Mouse (Mus musculus) heart, adult 2 months (tissue): Measurements from ENCODE around the gene Gpr150. TPM values are rescaled to one million over a fixed set of nuclear protein-coding genes. Genes with fewer than 3 reads are reported as not detected.

ENCODE experiments used
- DNase-seq, 2 experiments: peaks; one replicate each; pipeline ENCODE4 v3.0.0; 2021
- H3K27ac ChIP-seq: fragments of 200-600 bp; 2 replicates; pipeline ENCODE4 v1.8.1; 2022
- H3K27me3 ChIP-seq: fragments of 200-500 bp; 2 replicates; pipeline ENCODE4 v1.6.1; 2012; ENCODE audit warnings: mild to moderate bottlenecking, low read length, inconsistent platforms, mixed read lengths; ENCODE audit not compliant: control insufficient read depth, insufficient read depth
- H3K36me3 ChIP-seq: fragments of 200-500 bp; 2 replicates; pipeline ENCODE4 v1.6.1; 2012; ENCODE audit warnings: low read length, inconsistent platforms; ENCODE audit not compliant: control insufficient read depth, insufficient read depth
- H3K4me1 ChIP-seq: fragments of 200-500 bp; 2 replicates; pipeline ENCODE4 v1.6.1; 2011; ENCODE audit warnings: low read length; ENCODE audit not compliant: control insufficient read depth, insufficient read depth
- H3K4me3 ChIP-seq: fragments of 200-600 bp; 2 replicates; pipeline ENCODE4 v1.8.1; 2022
- H3K79me2 ChIP-seq: fragments of 200-500 bp; replicated peaks from 2 replicates; pipeline ENCODE4 v1.6.1; 2012; ENCODE audit warnings: mild to moderate bottlenecking, inconsistent platforms, low read length, moderate library complexity, mixed read lengths; ENCODE audit not compliant: control insufficient read depth, insufficient read depth
- H3K9ac ChIP-seq: fragments of 200-500 bp; 2 replicates; pipeline ENCODE4 v1.6.1; 2012; ENCODE audit warnings: low read depth, mild to moderate bottlenecking, control low read depth, inconsistent platforms, low read length, mixed read lengths
- CTCF ChIP-seq: fragments of 200-600 bp; IDR thresholded peaks from 2 replicates; pipeline ENCODE4 v1.8.1; 2022; ENCODE audit warnings: antibody characterized with exemption, mild to moderate bottlenecking, moderate library complexity
- EP300 ChIP-seq: fragments of 200-500 bp; IDR thresholded peaks from 2 replicates; pipeline ENCODE4 v1.6.1; 2011; ENCODE audit warnings: low read depth, low read length, control low read depth; ENCODE audit not compliant: insufficient read depth
- POLR2A ChIP-seq: fragments of 200-500 bp; IDR thresholded peaks from 2 replicates; pipeline ENCODE4 v1.6.1; 2011; ENCODE audit warnings: mild to moderate bottlenecking, low read depth, low read length, control low read depth; ENCODE audit not compliant: insufficient read depth
- WGBS: fragments of 180-500 bp; shearing (Covaris S2); methylation state at CpG from one replicate; pipeline ENCODE4 v1.1.7; 2018; 5-methylcytosine and 5-hydroxymethylcytosine counted together
- intact Hi-C: fragments of 180-260 bp; cut with DNase I; formaldehyde crosslinking; loops from one replicate; pipeline ENCODE4 v1.15.1; 2025
- polyA plus RNA-seq: library from polyadenylated mRNA; depleted of rRNA; stranded (reverse); fragments of >200 nt; gene quantifications from 2 replicates; pipeline ENCODE4 v1.2.3, GENCODE M21; 2012
- total RNA-seq, 2 experiments: library from RNA; stranded (reverse); gene quantifications; 2 replicates each; pipeline ENCODE4 v1.2.3; 2021

Gpr150 gene
- total and polyA plus RNA-seq, 3 experiments, result not detected

- no peak overlapping the region for H3K27ac ChIP-seq
- no peaks in the 10 kb centered on the region for H3K27me3 ChIP-seq
- H3K4me1 ChIP-seq, result no peaks in the 10 kb centered on the region
- H3K9ac ChIP-seq, result no peak overlapping the region
- WGBS, result 85% methylated on average over 13 of the region's 13 CpGs
- DNase-seq, result no peak
- no peak for TF ChIP-seq POLR2A
- no peaks in the 10 kb centered on the region for H3K79me2 ChIP-seq
- no peak overlapping the region for H3K4me3 ChIP-seq
- intact Hi-C loops, result no loop called here
- no peaks in the 10 kb centered on the region for H3K36me3 ChIP-seq
Observed at GRCm38 (mm10) chr13:76064363-76064945, 7.7 kb upstream of the Gpr150 start.

- 78% methylated on average over 4 of the region's 4 CpGs for WGBS
- Histone ChIP-seq H3K27me3 (no peaks in the 10 kb centered on the region), H3K4me3 (no peak overlapping the region), H3K4me1 (no peaks in the 10 kb centered on the region), H3K79me2 (no peaks in the 10 kb centered on the region), H3K27ac (no peak overlapping the region), H3K9ac (no peak overlapping the region), H3K36me3 (no peaks in the 10 kb centered on the region)
- TF ChIP-seq POLR2A (no peak), EP300 (no peak), CTCF (no peak)
- intact Hi-C loops, result no loop called here
- DNase-seq, result no peak
Observed at GRCm38 (mm10) chr13:76063548-76063947, 6.8 kb upstream of the Gpr150 start.

- TF ChIP-seq EP300, result no peak
- no peak for TF ChIP-seq CTCF
- no peak for TF ChIP-seq POLR2A
- intact Hi-C loops, result no loop called here
Observed at GRCm38 (mm10) chr13:76062569-76062968, 5.8 kb upstream of the Gpr150 start.

GRCm38 (mm10) chr13:76062126-76062525, 5.3 kb upstream of the Gpr150 start:
- Histone ChIP-seq H3K4me1 (no peaks in the 10 kb centered on the region), H3K4me3 (no peak overlapping the region), H3K79me2 (no peaks in the 10 kb centered on the region), H3K36me3 (no peaks in the 10 kb centered on the region), H3K27ac (no peak overlapping the region), H3K9ac (no peak overlapping the region), H3K27me3 (no peaks in the 10 kb centered on the region)
- no peak for DNase-seq
- WGBS, result 74% methylated on average over 3 of the region's 3 CpGs
- TF ChIP-seq EP300 (no peak), CTCF (no peak), POLR2A (no peak)
- intact Hi-C loops, result no loop called here

More at GRCm38 (mm10) chr13:76062569-76062968, 5.8 kb upstream of the Gpr150 start:
- H3K27ac ChIP-seq, result no peak overlapping the region
- H3K27me3 ChIP-seq, result no peaks in the 10 kb centered on the region
- H3K4me1 ChIP-seq, result no peaks in the 10 kb centered on the region
- DNase-seq, result no peak
- 89% methylated on average over 3 of the region's 3 CpGs for WGBS
- H3K4me3 ChIP-seq, result no peak overlapping the region
- H3K36me3 ChIP-seq, result no peaks in the 10 kb centered on the region
- H3K79me2 ChIP-seq, result no peaks in the 10 kb centered on the region
- no peak overlapping the region for H3K9ac ChIP-seq

- Histone ChIP-seq H3K79me2 (no peaks in the 10 kb centered on the region), H3K9ac (no peak overlapping the region), H3K27me3 (peaks cover 3% of the 10 kb centered on the region; the same call in 1 of the 2 replicates), H3K4me3 (no peak overlapping the region), H3K4me1 (peaks cover 3% of the 10 kb centered on the region), H3K36me3 (no peaks in the 10 kb centered on the region), H3K27ac (no peak overlapping the region)
- intact Hi-C loops, result loop anchor here (5.0 kb wide), 1 partner anchor 117 kb away; the partner anchor contains the start of gene Rhobtb3
- TF ChIP-seq POLR2A (no peak), CTCF (no peak), EP300 (no peak)
- DNase-seq, result no peak
- 96% methylated on average over 4 of the region's 4 CpGs for WGBS
Observed at GRCm38 (mm10) chr13:76059591-76059990, 2.8 kb upstream of the Gpr150 start.

DNA sequence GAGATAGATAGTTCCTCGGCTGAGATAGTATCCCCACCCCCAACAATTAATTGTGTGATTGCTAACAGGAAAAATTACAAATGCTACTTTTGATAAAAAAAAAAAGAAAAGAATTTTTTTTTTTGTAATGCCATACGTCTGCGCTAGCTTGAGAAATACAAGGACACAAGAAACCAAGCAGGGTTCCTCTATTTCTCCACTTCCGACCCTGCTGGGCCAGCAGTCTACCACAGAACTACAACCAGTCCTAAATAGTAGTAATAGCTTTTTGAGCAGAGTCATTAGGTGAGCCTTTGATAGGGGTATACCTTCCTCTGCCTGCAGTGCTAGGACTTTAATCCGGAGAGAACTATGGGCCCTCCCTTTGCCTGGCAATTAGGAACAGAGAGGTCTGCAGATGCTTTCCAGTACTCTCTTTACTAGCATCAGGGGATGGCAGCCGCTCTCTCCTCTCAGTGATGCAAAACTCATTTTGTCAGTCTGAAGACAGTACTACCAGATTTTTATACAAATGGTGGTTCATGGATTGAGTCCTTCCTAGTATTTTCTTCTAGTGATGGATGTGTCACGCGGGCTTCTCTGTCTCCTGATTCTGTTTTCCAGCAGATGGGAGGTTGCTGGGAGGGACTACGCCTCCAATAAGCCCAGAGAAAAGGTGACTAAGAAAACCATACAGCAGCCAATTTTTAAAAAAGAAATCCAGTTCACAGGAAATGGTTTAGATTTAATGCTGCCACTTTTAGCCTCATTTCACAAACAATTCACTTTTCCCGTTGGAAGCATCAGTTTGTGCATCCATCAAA, 672 bp upstream of the Gpr150 start:
- H3K4me1 ChIP-seq, result peaks cover 3% of the 10 kb centered on the region
- H3K27ac ChIP-seq, result no peak overlapping the region
- no peaks in the 10 kb centered on the region for H3K36me3 ChIP-seq
- WGBS, result 73% methylated on average over 10 of the region's 10 CpGs
- no peak for DNase-seq
- no peak overlapping the region for H3K4me3 ChIP-seq
- intact Hi-C loops, result loop anchor here (2.0 to 5.0 kb wide), 3 partner anchors 33 to 115 kb away; partner anchors contain the start of gene Rhobtb3
- TF ChIP-seq EP300, result no peak
- no peak for TF ChIP-seq CTCF
- TF ChIP-seq POLR2A, result no peak
- no peak overlapping the region for H3K9ac ChIP-seq
- H3K27me3 ChIP-seq, result peaks cover 3% of the 10 kb centered on the region; the same call in 1 of the 2 replicates
- no peaks in the 10 kb centered on the region for H3K79me2 ChIP-seq
